Mouse (Mus musculus) E14TG2a.4 (cell line): Measurements from ENCODE around the gene Epb41.

Source experiments
- CTCF ChIP-seq: conservative IDR thresholded peaks from 2 replicates; pipeline ENCODE4 v1.5.1; 2014; ENCODE audit warnings: low read length
- POU5F1 ChIP-seq: IDR thresholded peaks from 2 replicates; pipeline ENCODE4 v1.6.1; 2014; ENCODE audit warnings: low read length, borderline replicate concordance

DNA sequence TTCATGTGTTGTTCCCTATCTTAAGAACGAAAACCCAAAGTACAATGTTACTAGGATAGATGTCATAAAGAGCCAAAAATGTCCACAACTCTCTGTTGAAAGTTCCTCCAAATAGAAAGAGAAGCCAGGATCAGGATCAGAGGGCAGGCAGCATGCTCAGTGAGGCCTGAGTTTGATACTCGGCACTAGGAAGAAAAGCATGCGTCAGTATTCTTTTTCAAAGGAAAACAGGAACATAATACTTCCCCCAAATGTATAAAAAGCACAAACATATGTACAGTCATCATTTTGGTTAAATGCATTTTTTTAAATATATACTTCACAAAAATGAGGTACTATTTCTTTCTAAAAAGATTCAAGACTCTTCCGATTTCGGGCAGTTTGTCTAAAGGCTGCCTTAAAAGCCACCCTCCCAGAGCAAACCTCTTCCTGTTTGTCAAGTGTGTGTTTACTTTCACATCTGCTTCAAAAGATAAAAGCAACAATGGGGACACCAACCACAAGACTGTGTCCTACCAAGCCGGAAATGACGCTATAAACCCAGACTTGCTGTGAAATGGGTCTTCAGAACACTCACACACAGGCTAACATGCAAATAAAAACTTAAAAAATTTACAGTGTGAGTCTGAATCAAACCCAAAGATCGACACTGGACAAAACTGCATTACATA is 35.0 kb downstream of the Epb41 start:
- no peak for TF ChIP-seq CTCF
- TF ChIP-seq POU5F1 = no peak
